15 mouse cellular contexts compared by ENCODE assay signal in the genomic region with DNA sequence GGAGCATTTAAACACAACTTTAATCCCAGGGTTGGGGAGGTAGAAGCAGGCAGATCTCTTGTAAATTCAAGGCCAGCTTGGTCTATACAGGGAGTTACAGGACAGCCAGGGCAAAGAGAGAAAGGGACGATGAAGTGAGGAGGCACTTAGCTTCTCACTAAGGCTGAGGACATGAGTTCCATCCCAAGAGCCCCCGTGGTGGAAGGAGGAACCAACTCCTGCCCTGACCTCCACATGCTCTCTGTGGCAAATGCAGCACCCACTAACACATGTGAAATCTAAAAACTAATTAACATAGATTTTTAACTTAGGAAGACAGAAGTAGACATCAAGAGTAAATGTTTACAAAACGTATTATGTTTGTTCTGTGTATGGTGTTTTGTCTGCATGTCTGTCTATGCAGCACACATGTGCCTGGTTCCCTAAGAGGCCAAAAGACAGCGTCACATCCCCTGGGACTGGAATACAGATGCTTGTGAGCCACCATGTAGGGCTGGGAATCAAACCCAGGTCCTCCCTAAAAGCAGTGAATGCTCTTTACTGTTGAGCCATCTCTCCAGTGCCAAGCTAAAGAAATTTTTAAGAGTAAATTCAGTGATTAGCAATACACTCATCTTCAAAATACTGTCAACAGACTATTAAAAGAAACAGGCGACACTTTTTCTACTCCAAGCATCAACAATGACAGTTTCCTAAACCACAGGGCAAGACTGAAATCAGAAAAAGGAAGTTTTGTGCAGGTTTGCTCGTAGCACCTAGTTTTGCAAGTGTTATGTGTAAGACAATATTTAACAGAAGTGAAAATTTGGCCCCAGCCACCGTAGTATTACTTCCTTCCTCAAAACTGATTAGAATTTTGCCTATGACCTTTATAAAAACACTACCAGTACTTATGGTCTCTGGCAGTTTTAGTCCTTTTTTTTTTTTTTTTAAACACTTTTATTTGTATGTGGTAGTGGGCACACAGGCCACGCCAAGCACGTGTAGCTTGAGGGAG. TPM values are rescaled to one million over a fixed set of nuclear protein-coding genes. Genes with fewer than 3 reads are reported as not detected.
DNase-seq lines count a peak whose midpoint lies in the region; ATAC-seq lines count a peak whose summit lies in the region.
"Had no signal": no experiment of that assay in that cellular context is flagged by ENCODE, and none has a peak within 500 bp of the region (broad histone marks: within the 10 kb centered on the region; RNA-seq: fewer than 3 reads in every experiment).

No protein-coding gene starts in this region.

- ATAC-seq in megakaryocyte, adult 5-6 weeks (ENCODE audit: poor library complexity, severe bottlenecking), result peak; percentile 48
- ATAC-seq: intestine, postnatal 0 days had no signal

- DNase-seq in kidney, adult 9 months, result peak; percentile 17
- no peak for DNase-seq in kidney, adult 18-20 months
- peak; percentile 65 for DNase-seq in 416B (ENCODE audit: low read depth)
- DNase-seq in c-Kit-positive CD71-negative TER-119-negative erythroid progenitor cells, embryonic 14.5 days (ENCODE audit: low read depth), result peak; percentile 46
- DNase-seq in adrenal gland, postnatal 10 days, result no peak
- DNase-seq in kidney, adult 8-10 months, result no peak
- no peak for DNase-seq in cerebellum, adult 9-10 months
- DNase-seq: adrenal gland, postnatal 25 days; cerebellum, postnatal 25 days; gastrocnemius, postnatal 10 days; heart, postnatal 14 days; midbrain, embryonic 14.5 days; thymus, postnatal 4 days had no signal

RNA-seq across cellular contexts. Expression of a gene that starts 3.8 kb away (rescaled TPM):
- total RNA-seq in megakaryocyte, adult 5-6 weeks (2015), result 50.4 and 52.9 TPM in 2 replicates
- 46.9 and 51.0 TPM in 2 replicates for total RNA-seq in megakaryocyte, adult 5-6 weeks (2017)
- 10 to 100 TPM; 47.2 to 51.8 TPM for total RNA-seq in adrenal gland, postnatal 10 days (2021)

RNA-seq across cellular contexts. Expression of a gene that starts 35.9 kb away (rescaled TPM):
- 26.1 and 35.6 TPM in 2 replicates for total RNA-seq in megakaryocyte, adult 5-6 weeks (2015)
- total RNA-seq in megakaryocyte, adult 5-6 weeks (2017), result 11.3 and 12.3 TPM in 2 replicates
- total RNA-seq in adrenal gland, postnatal 10 days (2021), result 10 to 100 TPM; 39.0 to 46.7 TPM

RNA-seq across cellular contexts. Expression of a gene that starts 37.9 kb away (rescaled TPM):
- 49.9 and 51.2 TPM in 2 replicates for total RNA-seq in megakaryocyte, adult 5-6 weeks (2015)
- total RNA-seq in megakaryocyte, adult 5-6 weeks (2017), result 43.6 and 47.6 TPM in 2 replicates
- 10 to 100 TPM; 40.7 to 50.5 TPM for total RNA-seq in adrenal gland, postnatal 10 days (2021)

Comparison
In these comparisons a context has a peak if more than half of its experiments do, and no peak if none do; other contexts are left out.
1. DNase-seq: peak in kidney, adult 9 months (single experiment), 416B (single experiment) and c-Kit-positive CD71-negative TER-119-negative erythroid progenitor cells, embryonic 14.5 days (single experiment); none in kidney, adult 18-20 months (single experiment), adrenal gland, postnatal 10 days (single experiment), kidney, adult 8-10 months (0 of 2) and cerebellum, adult 9-10 months (single experiment).